Mouse (Mus musculus) heart, postnatal 0 days (tissue): ENCODE data around the gene Osbpl9. TPM values are rescaled to one million over a fixed set of nuclear protein-coding genes. Genes with fewer than 3 reads are reported as not detected.

ENCODE experiments used
- ATAC-seq: fragments of 200-750 bp; cut with Nextera tagmentation; 2 replicates; pipeline ENCODE4 v1.8.0; 2017; ENCODE audit warnings: low read depth, moderate number of reproducible peaks, moderate library complexity; ENCODE audit not compliant: insufficient read depth
- DNase-seq: peaks from one replicate; pipeline ENCODE4 v3.0.0-alpha.2; 2016; ENCODE audit warnings: low spot score
- H3K27ac ChIP-seq: fragments of 300-500 bp; sonication (generic); 2 replicates; pipeline ENCODE4 v1.5.1; 2014; ENCODE audit warnings: low read depth, mild to moderate bottlenecking
- H3K27me3 ChIP-seq: fragments of 300-500 bp; sonication (generic); 2 replicates; pipeline ENCODE4 v1.6.1; 2014; ENCODE audit warnings: low read length, mixed read lengths; ENCODE audit not compliant: control insufficient read depth, insufficient read depth
- H3K36me3 ChIP-seq: fragments of 300-500 bp; sonication (generic); replicated peaks from 2 replicates; pipeline ENCODE4 v1.6.1; 2014; ENCODE audit warnings: low read length, mixed read lengths; ENCODE audit not compliant: control insufficient read depth, insufficient read depth
- H3K4me1 ChIP-seq: fragments of 300-500 bp; sonication (generic); 2 replicates; pipeline ENCODE4 v1.6.1; 2014; ENCODE audit warnings: antibody characterized with exemption; ENCODE audit not compliant: control insufficient read depth, insufficient read depth
- H3K4me2 ChIP-seq: fragments of 300-500 bp; sonication (generic); 2 replicates; pipeline ENCODE4 v1.6.1; 2014; ENCODE audit warnings: low read depth, mild to moderate bottlenecking, low read length, moderate library complexity
- H3K4me3 ChIP-seq: fragments of 300-500 bp; sonication (generic); 2 replicates; pipeline ENCODE4 v1.5.1; 2014; ENCODE audit warnings: low read depth, low read length
- H3K9ac ChIP-seq: fragments of 300-500 bp; sonication (generic); replicated peaks from 2 replicates; pipeline ENCODE4 v1.6.1; 2014; ENCODE audit warnings: low read depth, low read length, mixed read lengths
- H3K9me3 ChIP-seq: fragments of 300-500 bp; sonication (generic); replicated peaks from 2 replicates; pipeline ENCODE4 v1.6.1; 2016; ENCODE audit warnings: low read length; ENCODE audit not compliant: control insufficient read depth
- CTCF ChIP-seq: IDR thresholded peaks from 2 replicates; pipeline ENCODE4 v1.5.1; 2016; ENCODE audit warnings: antibody characterized with exemption, control low read depth, low read depth
- EP300 ChIP-seq: IDR thresholded peaks from 2 replicates; pipeline ENCODE4 v1.6.1; 2016; ENCODE audit warnings: antibody characterized with exemption, low read depth
- whole genome bisulfite sequencing: fragments of 180-500 bp; shearing (Covaris S2); extraction: QIAGEN DNeasy Blood & Tissue Kit; methylation state at CpG from one replicate; pipeline ENCODE4 v1.1.7; 2014; 5-methylcytosine and 5-hydroxymethylcytosine counted together
- polyA plus RNA-seq: library from polyadenylated mRNA; unstranded; fragments of >200 nt; fragmentation: Nextera tagmentation; extraction: Ambion mirVana; gene quantifications from 2 replicates; pipeline ENCODE4 v1.2.1, GENCODE M21; 2015
- total RNA-seq: library from RNA; depleted of rRNA; stranded (reverse); fragments of >200 nt; gene quantifications from 2 replicates; pipeline ENCODE4 v1.2.3, GENCODE M21; 2014; ENCODE audit warnings: low replicate concordance

The Osbpl9 gene
- total and polyA plus RNA-seq, 2 experiments from 2014 or later: 49.0 to 49.7 TPM

DNA sequence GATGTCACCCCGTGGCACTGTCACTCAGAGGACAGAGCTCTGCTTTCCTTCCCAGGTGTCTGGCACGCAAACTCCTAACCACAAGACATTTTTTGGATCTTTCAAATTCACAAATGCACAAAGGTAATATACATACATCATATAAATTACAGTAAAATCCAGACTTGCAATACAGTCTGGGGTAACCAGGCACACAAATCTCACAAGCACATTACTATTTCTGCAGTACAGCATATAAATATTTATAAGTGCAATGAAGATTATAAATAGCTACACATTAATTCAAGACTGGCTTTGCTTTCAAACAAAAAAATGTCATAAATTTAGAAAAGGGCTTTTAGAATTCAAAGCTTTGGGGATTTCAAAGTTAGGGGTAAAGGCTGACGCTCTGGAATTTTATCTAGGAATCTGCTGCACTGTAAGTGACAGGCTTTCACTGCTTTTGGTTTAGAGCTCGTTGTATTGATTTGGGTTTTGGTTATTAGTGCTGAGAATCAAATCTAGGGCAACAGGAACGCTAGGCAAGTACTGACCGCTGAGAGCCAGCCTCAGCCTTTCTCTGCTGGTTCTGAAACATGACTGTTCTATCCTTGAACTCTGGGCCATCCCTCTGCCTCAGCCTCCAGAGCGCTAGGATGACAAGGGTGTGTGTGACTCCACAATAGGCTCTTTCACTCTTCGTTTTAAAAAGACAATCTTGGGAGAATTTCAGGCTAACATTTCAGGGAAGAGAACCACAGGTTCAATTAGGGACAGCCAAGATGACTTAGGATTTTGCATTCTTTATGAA lies 16.3 kb downstream of the Osbpl9 start:
- H3K9me3 ChIP-seq: no peaks in the 10 kb centered on the region
- no peak overlapping the region for H3K27ac ChIP-seq

DNA sequence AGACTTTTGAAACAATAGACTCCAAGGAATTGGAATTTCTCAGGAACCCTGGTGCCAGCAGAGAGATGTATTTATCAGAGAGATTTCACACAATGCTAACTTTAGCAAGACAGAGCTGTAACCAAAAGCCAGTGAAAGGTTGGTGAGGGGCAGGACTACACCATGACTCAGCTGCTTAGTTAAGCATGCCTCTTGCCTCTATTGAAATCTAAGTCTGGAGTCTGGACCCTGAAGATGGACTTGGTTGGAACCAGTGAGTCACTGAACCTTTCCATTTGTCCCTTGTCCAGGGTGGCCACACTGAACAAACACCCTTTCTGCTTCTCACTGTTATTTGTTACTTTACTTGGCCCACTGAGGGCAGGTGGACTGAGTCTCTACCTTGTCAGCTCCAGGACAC lies 26.4 kb downstream of the Osbpl9 start:
- Histone ChIP-seq H3K27ac (no peak overlapping the region), H3K4me3 (no peak overlapping the region), H3K36me3 (no peaks in the 10 kb centered on the region), H3K9ac (no peak overlapping the region), H3K9me3 (no peaks in the 10 kb centered on the region), H3K4me1 (peaks cover 8% of the 10 kb centered on the region), H3K4me2 (no peak overlapping the region), H3K27me3 (no peaks in the 10 kb centered on the region)
- ATAC-seq (no peak), DNase-seq (no peak)
- no peak for TF ChIP-seq EP300

More for the DNA sequence above, 16.3 kb downstream of the Osbpl9 start:
- no peak for TF ChIP-seq CTCF
- no peak for TF ChIP-seq EP300
- WGBS: 70% methylated on average over 8 of the region's 8 CpGs
- H3K4me1 ChIP-seq: 0 out of 2 replicates have a peak, but pooled peaks cover 5% of the 10 kb centered on the region
- H3K9ac ChIP-seq: no peak overlapping the region
- no peaks in the 10 kb centered on the region for H3K27me3 ChIP-seq
- no peak overlapping the region for H3K4me3 ChIP-seq
- no peak overlapping the region for H3K4me2 ChIP-seq
- H3K36me3 ChIP-seq: no peaks in the 10 kb centered on the region
- ATAC-seq (no peak), DNase-seq (no peak)

DNA sequence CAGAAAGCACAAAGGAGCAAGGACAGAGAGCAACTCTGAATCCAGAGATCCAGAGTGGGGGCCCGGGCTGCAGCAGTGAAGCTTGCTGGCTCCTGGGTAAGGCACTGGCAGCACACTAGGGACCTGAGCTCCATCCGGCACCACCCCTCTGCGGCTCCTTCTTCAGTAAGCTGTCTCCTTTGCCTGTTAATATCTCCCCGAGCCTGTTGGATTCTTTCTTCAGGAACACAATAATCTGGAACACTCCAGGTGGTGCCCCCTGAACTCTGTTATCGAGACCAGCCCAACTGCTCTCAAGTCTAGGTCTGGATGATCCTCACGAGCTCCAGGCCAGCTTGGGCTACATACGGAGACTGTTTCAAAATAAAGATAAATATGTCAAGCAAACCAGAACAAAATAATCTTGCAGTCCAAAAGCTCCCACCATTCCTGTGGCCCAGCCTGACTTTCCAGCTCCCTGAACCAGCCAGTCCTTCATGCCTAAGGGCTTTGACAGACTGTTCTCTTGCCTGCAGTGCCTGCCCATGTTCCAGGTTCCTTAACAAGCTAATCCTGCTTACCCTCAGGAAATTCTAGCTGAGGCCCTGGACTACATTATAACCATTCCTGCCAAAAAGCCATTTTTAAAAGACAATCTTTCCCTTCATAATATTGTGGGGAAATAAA lies 28.2 kb downstream of the Osbpl9 start:
- Histone ChIP-seq H3K4me2 (no peak overlapping the region), H3K27me3 (no peaks in the 10 kb centered on the region), H3K36me3 (no peaks in the 10 kb centered on the region), H3K9ac (no peak overlapping the region), H3K4me1 (peaks cover 8% of the 10 kb centered on the region), H3K9me3 (no peaks in the 10 kb centered on the region), H3K27ac (peak overlapping the region; percentile 46; the same call in 1 of the 2 replicates), H3K4me3 (no peak overlapping the region)
- no peak for DNase-seq
- no peak for ATAC-seq
- 36% methylated on average over 7 of the region's 7 CpGs for WGBS
- TF ChIP-seq CTCF (no peak), EP300 (no peak)

DNA sequence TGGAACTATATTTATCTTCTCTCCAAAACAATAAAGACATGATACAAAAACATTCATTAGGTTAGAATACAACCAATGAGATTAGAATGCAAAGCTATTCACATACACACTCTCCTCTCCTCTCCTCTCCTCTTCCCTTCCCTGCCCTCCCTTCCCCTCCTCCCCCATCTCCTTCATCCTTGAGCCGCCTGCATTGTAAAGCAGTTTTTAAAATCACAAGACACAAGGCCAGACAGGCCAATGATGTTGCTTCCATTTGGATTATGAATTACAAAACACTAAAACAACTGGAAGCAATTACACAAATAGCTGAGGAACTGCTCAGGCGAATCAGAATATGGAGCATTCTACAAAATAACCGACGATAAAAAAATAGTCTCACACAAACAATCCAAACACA lies 28.7 kb downstream of the Osbpl9 start:
- Histone ChIP-seq H3K4me3 (no peak overlapping the region), H3K9me3 (no peaks in the 10 kb centered on the region), H3K36me3 (no peaks in the 10 kb centered on the region), H3K4me1 (peaks cover 8% of the 10 kb centered on the region), H3K27ac (0 out of 2 replicates have a peak overlapping the region, but pooled peaks have one; percentile 46), H3K27me3 (no peaks in the 10 kb centered on the region), H3K4me2 (no peak overlapping the region), H3K9ac (no peak overlapping the region)
- no peak for DNase-seq
- TF ChIP-seq CTCF: no peak
- TF ChIP-seq EP300: no peak
- no peak for ATAC-seq
- 82% methylated on average over 4 of the region's 4 CpGs for WGBS

DNA sequence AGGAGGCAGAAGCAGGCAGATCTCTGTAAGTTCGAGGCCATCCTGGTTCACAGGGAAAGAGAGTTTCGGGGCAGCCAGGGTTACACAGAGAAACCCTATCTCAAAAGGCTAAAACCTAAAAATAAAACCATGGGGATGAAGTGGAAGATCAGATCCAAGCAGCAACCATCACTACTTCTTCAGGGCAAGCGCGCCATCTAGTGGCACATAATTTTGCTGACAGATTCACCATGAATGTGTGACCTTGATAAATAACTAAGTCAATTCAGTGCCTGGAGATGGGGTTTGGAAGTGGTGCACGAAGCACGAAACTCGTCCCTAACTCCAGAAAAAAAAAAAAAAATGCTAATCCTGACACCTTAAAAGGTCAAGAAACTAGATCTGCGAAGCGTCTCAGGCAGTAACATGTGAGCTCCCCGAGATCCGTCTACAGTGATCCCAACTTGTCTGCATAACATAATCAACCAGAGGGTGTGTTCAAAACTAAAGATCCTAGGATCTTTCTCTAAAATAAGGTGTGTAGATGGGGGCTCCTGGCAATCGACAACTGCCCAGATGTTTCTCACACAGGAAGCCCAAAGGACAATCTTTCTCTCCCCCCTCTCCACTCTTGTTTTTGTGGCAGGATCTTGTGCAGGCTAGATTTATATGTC lies 36.4 kb downstream of the Osbpl9 start:
- H3K27ac ChIP-seq: no peak overlapping the region
- H3K9me3 ChIP-seq: no peaks in the 10 kb centered on the region
- 26% methylated on average over 12 of the region's 12 CpGs for WGBS
- H3K27me3 ChIP-seq: no peaks in the 10 kb centered on the region
- ATAC-seq (peak; percentile 79), DNase-seq (peak; percentile 88)
- no peaks in the 10 kb centered on the region for H3K4me1 ChIP-seq
- H3K9ac ChIP-seq: no peak overlapping the region
- TF ChIP-seq EP300 (no peak), CTCF (peak; percentile 91)
- H3K36me3 ChIP-seq: peaks cover 8% of the 10 kb centered on the region; the same call in 1 of the 2 replicates
- H3K4me2 ChIP-seq: no peak overlapping the region
- H3K4me3 ChIP-seq: no peak overlapping the region
